Mouse (Mus musculus) midbrain, embryonic 16.5 days (tissue): ENCODE measurements around the gene Esrrg. TPM values are rescaled to one million over a fixed set of nuclear protein-coding genes. Genes with fewer than 3 reads are reported as not detected.

ENCODE experiments used
- ATAC-seq: fragments of 200-750 bp; cut with Nextera tagmentation; 2 replicates; pipeline ENCODE4 v1.8.0; 2017; ENCODE audit warnings: moderate TSS enrichment
- H3K27ac ChIP-seq: fragments of 300-500 bp; sonication (generic); 2 replicates; pipeline ENCODE4 v1.5.1; 2014; ENCODE audit warnings: mild to moderate bottlenecking, low read length, mixed read lengths
- H3K27me3 ChIP-seq: fragments of 300-500 bp; sonication (generic); 2 replicates; pipeline ENCODE4 v1.6.1; 2014; ENCODE audit warnings: low read depth, low read length, mixed read lengths; ENCODE audit not compliant: control insufficient read depth, insufficient read depth
- H3K36me3 ChIP-seq: fragments of 300-500 bp; sonication (generic); 2 replicates; pipeline ENCODE4 v1.6.1; 2014; ENCODE audit warnings: mild to moderate bottlenecking, low read length, moderate library complexity, mixed read lengths; ENCODE audit not compliant: control insufficient read depth, insufficient read depth
- H3K4me1 ChIP-seq: fragments of 300-500 bp; sonication (generic); 2 replicates; pipeline ENCODE4 v1.6.1; 2014; ENCODE audit warnings: mild to moderate bottlenecking, low read length, mixed read lengths; ENCODE audit not compliant: control insufficient read depth, insufficient read depth
- H3K4me2 ChIP-seq: fragments of 300-500 bp; sonication (generic); 2 replicates; pipeline ENCODE4 v1.6.1; 2014; ENCODE audit warnings: mild to moderate bottlenecking, low read length, mixed read lengths
- H3K4me3 ChIP-seq: fragments of 300-500 bp; sonication (generic); 2 replicates; pipeline ENCODE4 v1.5.1; 2014; ENCODE audit warnings: low read depth, mild to moderate bottlenecking, low read length, moderate library complexity, mixed read lengths
- H3K9ac ChIP-seq: fragments of 300-500 bp; sonication (generic); 2 replicates; pipeline ENCODE4 v1.6.1; 2014; ENCODE audit warnings: low read depth, low read length, mixed read lengths
- H3K9me3 ChIP-seq: fragments of 300-500 bp; sonication (generic); replicated peaks from 2 replicates; pipeline ENCODE4 v1.6.1; 2014; ENCODE audit warnings: mild to moderate bottlenecking, low read length, mixed read lengths; ENCODE audit not compliant: control insufficient read depth, poor library complexity, severe bottlenecking
- WGBS: fragments of 180-500 bp; shearing (Covaris S2); extraction: QIAGEN DNeasy Blood & Tissue Kit; methylation state at CpG from one replicate; pipeline ENCODE4 v1.1.7; 2014; 5-methylcytosine and 5-hydroxymethylcytosine counted together
- polyA plus RNA-seq: library from polyadenylated mRNA; unstranded; fragments of >200 nt; fragmentation: Nextera tagmentation; extraction: Ambion mirVana; gene quantifications from 2 replicates; pipeline ENCODE4 v1.2.1, GENCODE M21; 2015

Esrrg gene
- polyA plus RNA-seq, 1 experiment from 2014 or later = 24.9 TPM

DNA sequence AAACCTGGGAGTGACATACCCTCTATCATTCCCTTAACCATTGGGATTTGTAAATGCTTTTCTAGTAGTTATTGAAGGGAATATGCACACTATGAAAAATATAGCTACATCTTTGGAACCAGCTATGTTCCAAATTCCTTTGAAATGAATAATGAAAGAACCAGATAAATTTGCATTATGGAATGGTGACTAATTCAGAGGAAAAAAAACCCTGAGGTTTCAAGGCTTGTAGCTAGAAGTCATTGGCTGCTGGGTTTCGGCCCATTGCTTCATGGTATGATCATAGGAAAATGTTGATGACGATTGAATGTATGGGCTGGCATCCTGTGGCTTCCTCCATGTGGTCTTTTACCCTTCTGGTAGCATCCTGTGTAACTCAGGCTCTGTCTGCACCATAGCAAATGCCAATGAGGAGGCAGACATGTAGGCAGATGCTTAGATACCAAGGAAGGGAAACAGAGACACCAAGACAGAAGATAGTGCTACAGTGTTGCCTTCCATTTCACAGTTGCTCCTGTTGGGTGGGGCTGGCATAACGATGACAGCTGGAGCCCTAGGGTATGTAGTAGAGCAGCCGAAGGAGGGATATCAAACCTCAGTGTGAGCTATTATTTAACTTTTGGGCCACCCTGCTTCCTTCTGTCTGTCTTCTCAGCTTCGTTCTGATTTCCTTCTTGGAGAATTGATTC, 624.6 kb downstream of the Esrrg start:
- no peak overlapping the region for H3K27ac ChIP-seq
- no peaks in the 10 kb centered on the region for H3K9me3 ChIP-seq
- no peaks in the 10 kb centered on the region for H3K36me3 ChIP-seq
- WGBS = 88% methylated on average over 5 of the region's 5 CpGs
- H3K27me3 ChIP-seq = no peaks in the 10 kb centered on the region
- no peak for ATAC-seq
- H3K4me1 ChIP-seq = no peaks in the 10 kb centered on the region
- no peak overlapping the region for H3K9ac ChIP-seq
- no peak overlapping the region for H3K4me3 ChIP-seq
- H3K4me2 ChIP-seq = no peak overlapping the region

DNA sequence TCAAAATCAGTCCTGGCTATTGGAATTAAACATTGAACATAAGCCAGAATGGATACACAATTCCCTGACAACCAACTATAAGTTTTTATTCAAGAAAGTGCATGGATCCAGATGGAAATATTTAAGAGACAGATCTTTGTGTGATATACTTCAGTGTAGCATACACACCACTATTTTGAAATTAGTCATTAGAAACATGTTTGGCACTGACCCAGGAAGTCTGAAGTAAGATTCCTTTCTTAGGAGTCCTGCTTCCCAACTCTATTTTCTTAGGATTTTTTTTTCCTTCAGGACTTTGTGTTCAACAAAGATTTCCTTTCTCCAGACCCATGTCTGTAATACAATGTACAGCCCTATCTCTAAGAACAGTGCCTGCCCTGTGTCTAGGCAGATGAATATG, 630.0 kb downstream of the Esrrg start:
- Histone ChIP-seq H3K36me3 (no peaks in the 10 kb centered on the region), H3K27ac (no peak overlapping the region), H3K27me3 (no peaks in the 10 kb centered on the region), H3K4me2 (no peak overlapping the region), H3K4me3 (no peak overlapping the region), H3K9me3 (no peaks in the 10 kb centered on the region), H3K9ac (no peak overlapping the region), H3K4me1 (no peaks in the 10 kb centered on the region)
- ATAC-seq = no peak

DNA sequence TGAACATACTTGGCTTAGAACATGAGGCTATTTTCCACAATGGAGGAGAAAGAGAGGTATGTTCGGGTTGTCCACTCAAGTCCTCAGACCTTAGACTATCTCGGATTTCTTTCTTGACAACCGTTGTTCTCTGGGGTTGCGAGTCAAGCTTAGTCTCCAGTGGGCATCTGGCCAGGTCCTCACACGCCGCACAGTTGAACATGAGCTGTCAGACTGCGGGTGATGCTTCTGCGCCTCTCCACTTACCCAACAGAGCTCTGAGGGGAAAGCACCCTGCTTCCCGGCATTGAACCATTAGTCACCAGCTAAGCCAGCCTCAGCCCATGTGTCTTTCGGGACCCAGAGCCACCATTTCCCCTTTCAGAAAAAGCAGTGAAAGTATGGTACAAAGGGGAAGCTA, 633.2 kb downstream of the Esrrg start:
- WGBS = 88% methylated on average over 10 of the region's 10 CpGs
- ATAC-seq = no peak

DNA sequence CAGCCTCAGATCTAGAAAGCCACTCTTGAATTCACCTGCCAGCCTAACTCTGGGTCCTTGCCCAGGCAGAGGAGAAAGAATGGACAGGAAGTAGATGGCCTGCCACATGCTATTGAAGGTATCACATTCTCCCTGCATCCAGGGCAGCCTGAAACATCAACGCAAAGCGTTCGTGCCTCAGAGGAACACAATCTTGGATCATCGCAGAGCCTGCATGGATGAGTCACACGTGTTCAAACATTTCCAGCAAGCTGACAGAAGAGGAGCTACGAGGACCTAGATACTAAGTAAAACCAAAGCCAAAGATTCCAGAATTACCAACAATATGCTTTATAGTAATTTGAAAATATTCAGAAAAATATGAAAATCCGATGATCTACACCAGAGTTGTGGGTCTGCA, 648.9 kb downstream of the Esrrg start:
- no peak overlapping the region for H3K4me2 ChIP-seq
- H3K36me3 ChIP-seq = no peaks in the 10 kb centered on the region
- H3K4me3 ChIP-seq = no peak overlapping the region
- H3K9ac ChIP-seq = no peak overlapping the region
- 90% methylated on average over 7 of the region's 7 CpGs for WGBS
- ATAC-seq = no peak
- no peaks in the 10 kb centered on the region for H3K9me3 ChIP-seq
- H3K27me3 ChIP-seq = no peaks in the 10 kb centered on the region
- peaks cover 4% of the 10 kb centered on the region; the same call in 1 of the 2 replicates for H3K4me1 ChIP-seq
- no peak overlapping the region for H3K27ac ChIP-seq

More for the DNA sequence above, 633.2 kb downstream of the Esrrg start:
- H3K9me3 ChIP-seq = no peaks in the 10 kb centered on the region
- no peaks in the 10 kb centered on the region for H3K27me3 ChIP-seq
- H3K4me1 ChIP-seq = no peaks in the 10 kb centered on the region
- no peaks in the 10 kb centered on the region for H3K36me3 ChIP-seq
- H3K27ac ChIP-seq = no peak overlapping the region
- H3K9ac ChIP-seq = no peak overlapping the region
- H3K4me3 ChIP-seq = no peak overlapping the region
- no peak overlapping the region for H3K4me2 ChIP-seq

DNA sequence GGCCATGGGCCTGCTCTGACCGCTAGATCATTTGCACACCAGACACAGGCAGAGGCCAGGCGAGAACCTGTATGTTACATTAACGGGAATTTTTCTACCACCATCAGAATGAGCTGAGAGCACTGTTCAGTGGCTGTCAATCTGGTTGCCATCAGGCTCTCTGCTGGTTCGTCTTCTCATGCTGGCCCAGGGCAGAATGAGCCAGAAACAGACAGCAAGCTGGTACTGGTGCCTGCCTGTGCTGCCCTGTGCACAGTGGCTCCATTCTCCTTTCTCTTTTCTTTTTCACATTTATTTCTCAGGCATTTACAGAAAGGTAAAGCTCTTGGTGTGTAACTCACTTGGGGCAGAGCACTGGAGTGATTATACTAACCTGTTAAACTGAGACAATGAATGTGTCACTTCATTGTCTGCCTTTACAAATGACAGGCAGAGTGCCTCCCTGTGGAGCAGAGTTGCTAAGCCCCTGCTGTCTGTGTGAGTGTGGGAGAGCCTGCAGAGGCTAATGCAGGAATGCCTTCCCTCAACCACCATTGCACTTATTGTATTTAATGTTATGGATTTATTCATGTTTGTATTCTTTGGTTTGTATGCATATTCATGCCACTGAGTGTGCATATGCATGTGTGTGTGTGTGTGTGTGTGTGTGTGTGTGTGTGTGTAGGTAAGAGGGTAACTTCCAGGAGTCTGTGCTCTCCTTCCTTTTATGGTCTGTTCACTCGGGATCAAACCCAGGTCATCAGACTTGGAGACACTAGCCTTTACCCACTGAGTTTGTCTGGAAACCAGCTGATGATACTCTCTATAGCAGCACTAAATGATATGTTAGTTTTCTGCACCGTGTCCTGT, 651.9 kb downstream of the Esrrg start:
- H3K36me3 ChIP-seq = no peaks in the 10 kb centered on the region
- WGBS = 55% methylated on average over 6 of the region's 6 CpGs
- no peak overlapping the region for H3K9ac ChIP-seq
- H3K4me2 ChIP-seq = no peak overlapping the region
- no peaks in the 10 kb centered on the region for H3K9me3 ChIP-seq
- no peak for ATAC-seq
- no peak overlapping the region for H3K4me3 ChIP-seq
- H3K27ac ChIP-seq = no peak overlapping the region
- peaks cover 4% of the 10 kb centered on the region; the same call in 1 of the 2 replicates for H3K4me1 ChIP-seq
- no peaks in the 10 kb centered on the region for H3K27me3 ChIP-seq

DNA sequence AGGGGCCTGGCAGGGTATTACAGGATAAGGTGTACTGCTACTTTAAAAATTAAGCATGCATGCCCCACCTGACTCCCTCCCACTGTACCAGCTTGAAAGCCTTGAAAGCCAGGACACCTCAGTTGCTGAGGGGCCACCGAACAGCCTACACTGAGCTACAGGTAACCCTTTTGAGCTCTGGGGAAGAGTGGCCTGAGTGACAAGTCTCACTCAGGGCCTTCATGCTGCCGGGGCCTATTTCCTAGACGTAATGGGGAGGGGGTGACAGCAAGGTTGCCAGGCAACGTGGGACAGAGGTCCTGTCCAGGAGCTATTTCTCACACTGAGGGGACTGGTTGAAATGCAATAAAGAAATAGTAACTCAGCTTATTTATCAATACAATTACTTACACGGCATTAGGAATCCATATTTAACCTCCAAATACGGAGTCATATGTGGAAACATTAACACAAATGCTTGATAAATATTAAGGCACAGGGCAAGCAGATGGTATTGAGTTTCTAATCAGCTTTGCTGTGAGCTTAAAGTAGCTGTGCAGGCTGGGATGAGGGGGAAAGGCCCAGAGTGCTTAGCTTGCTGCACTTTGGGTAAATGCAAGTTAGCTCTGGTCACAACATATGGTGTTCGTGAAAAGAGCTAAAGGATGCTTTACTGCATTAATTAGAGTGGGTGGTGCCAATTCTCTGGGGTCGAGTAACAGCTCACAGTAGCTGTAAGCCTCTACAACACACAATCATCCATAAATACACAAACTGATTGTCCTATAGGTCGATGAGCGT, 653.5 kb downstream of the Esrrg start, which contains the start of gene Ush2a:
TSS of gene Ush2a (plus strand) at position 121 of the 780 bp plus-strand sequence.
- Histone ChIP-seq H3K4me3 (no peak within 1 kb of the TSS), H3K9me3 (no peaks in the 10 kb centered on the region), H3K4me1 (peaks cover 4% of the 10 kb centered on the region; the same call in 1 of the 2 replicates), H3K4me2 (no peak within 1 kb of the TSS), H3K36me3 (no peaks in the 10 kb centered on the region), H3K27ac (no peak within 1 kb of the TSS), H3K27me3 (no peaks in the 10 kb centered on the region), H3K9ac (no peak within 1 kb of the TSS)
- WGBS = 34% methylated on average over 10 of the region's 10 CpGs
- ATAC-seq = no peak
